Mouse (Mus musculus) forelimb bud, embryonic 11.5 days (tissue): Measurements from ENCODE around the gene Psme2.
A peak's percentile ranks its signal among the peaks of the same experiment; 100 is the strongest.

Experiments used
- DNase-seq: peaks from one replicate; pipeline ENCODE4 v3.0.0-alpha.2; 2012; ENCODE audit warnings: low read depth, low spot score

Gene Psme2

DNA sequence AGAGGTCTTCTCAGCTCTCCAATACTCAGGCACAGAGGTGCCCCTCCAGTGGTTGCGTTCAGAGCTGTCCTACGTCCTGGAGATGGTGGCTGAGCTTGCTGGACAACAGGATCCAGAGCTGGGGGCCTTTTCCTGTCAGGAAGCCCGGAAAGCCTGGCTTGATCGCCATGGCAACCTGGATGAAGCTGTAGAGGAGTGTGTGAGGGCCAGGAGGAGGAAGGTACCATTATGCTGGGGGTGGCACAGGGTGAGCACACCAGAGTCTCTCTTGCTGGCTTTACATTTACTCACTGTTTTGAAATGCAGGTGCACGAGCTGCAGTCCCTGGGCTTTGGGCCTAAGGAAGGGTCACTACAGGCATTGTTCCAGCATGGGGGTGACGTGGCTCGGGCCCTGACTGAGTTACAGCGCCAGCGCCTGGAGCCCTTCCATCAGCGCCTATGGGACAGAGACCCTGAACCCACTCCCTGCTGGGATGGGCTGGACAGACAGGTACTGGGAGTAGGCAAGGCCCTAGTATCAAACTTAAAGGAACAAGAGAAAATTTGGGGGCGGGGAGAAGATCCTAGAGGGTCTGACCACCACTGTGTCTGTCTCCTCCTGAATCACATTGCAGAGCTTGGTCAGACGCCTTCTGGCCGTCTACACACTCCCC is 5.2 kb upstream of the Psme2 start:
- DNase-seq, result no peak

DNA sequence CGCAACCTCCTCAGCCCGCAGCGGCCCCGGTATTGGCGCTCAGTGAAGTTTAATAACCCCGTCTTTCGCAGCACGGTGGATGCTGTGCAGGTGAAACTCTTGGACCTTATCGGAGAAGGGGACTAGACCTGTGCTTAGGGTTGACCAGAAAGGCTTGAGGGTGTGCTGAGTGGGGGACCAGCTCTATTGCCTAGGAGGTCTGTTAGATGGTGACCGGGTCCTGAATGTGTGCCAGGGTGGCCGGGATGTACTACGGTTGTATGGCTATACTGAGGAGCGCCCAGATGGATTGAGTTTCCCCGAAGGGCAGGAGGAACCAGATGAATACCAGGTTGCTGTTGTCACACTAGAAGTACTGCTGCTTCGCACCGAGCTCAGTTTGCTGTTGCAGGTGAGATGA is 1.3 kb upstream of the Psme2 start:
- DNase-seq, result no peak

DNA sequence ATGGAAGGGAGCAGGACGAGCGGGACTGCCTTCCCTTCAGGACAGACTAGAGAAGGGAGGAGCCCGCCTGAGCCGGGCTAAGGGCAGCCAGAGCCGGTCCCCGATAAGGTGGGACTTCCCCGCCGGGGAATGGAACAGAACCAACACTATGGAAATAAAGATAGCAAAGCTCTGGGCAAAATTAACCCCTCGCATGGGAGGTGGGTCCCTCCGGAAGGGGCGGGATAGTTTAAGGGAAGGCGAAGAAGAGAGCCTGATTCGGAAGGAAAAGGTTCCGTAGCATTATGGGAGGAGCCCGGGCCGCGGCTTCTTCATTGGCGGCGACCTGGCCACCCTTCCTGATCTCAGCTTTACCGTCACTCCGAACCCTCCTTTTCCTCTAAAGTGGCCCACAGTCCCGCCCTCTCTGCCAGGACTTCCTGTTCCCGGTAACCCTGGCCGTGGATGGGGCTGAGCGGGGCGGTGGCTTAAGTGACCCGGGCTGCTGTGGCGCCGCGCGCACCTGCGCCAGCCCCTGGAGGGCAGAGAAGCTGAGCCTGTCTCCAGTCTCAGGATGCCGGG is 498 bp upstream of the Psme2 start, which contains the start of gene Rnf31:
Gene Rnf31, plus strand, starts transcription at position 378 of the 561 bp plus-strand sequence.
- peak; percentile 92 for DNase-seq

- DNase-seq, result no peak
Measured at GRCm38 (mm10) chr14:55589771-55590448, 1.0 kb downstream of the Psme2 start.

- DNase-seq, result no peak
Measured at GRCm38 (mm10) chr14:55589271-55589670, 1.6 kb downstream of the Psme2 start.

DNA sequence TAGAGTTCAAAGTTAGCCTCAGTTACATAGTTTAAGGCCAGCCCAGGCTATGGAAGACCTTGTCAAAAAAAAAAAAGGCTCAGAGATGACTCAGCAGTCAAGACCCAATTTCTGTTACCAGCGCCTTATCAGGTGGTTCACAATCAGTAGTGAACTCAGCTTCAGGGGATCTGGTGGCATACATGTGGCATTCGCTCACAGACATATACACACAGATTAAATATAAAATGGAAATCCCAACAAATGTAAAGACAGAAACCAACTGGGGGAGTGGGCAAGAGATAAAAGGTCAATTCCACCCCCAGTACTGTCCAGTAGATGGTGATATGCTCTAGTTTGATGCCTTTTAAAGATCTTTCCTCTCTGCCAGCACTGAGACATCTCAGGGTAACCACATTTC is 4.8 kb downstream of the Psme2 start:
- DNase-seq, result no peak

- DNase-seq, result no peak
Measured at GRCm38 (mm10) chr14:55585566-55585960, 5.3 kb downstream of the Psme2 start.

DNA sequence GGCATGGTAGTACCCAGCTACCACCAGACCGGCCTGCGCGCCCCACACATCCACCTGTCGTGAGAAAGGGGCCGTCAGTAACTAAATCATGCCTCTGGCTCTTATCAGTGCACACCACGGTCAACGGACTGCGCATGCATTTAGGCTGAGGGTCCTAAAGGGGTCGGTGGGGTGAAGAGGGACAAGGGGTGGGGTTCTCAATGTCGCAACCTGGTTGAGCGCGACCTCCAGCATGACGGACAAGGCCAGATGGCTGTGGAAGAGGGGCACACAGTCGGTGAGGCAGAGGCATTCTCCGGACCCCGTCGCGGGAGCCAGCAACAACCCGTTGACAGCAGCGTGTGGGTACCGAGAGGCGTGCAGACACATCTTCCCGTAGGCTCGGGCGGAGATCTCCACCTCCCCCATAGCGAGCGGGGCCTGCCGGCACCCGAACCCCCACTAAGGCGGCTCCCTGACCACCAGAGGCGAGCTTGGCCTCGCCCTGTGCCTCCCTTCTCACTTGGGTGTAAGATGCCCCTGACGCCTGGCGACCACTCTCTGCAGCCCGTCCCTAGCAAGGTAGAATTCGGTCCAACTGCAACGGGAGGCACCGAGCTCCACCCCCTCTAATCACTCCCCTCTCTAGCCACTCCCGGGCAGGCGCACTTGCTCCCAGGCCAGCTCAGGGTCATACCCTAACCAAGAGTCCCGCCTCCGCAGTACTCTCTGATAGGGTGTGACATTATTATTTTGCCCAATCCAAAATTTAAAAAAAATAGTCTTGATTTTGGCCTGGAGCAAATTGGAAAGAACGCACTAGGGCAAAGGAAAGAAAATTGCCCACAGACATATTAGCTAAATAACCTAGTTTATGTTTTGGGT is 6.0 kb downstream of the Psme2 start, which contains the start of gene Emc9:
Gene Emc9, minus strand, starts transcription at position 601 of the 864 bp plus-strand sequence.
- DNase-seq, result peak; percentile 36

DNA sequence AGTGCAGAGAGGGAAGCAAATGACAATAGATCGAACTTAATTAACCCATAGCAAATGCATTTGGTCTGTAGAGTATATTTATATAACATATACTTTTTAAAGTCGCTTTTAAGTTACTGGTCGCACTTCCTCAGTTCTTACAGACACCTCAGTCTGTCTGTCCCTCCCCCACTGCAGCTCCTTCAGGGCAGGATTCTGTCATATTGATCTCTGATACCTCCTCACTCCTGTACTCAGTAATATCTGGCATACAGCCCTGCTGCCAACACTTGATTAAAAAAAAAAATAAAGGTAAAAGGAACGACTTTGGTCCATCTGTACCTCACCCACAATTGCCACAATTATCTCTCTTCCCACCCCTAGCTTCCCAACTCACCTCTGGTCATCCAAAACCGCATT is 6.6 kb downstream of the Psme2 start:
- no peak for DNase-seq

DNA sequence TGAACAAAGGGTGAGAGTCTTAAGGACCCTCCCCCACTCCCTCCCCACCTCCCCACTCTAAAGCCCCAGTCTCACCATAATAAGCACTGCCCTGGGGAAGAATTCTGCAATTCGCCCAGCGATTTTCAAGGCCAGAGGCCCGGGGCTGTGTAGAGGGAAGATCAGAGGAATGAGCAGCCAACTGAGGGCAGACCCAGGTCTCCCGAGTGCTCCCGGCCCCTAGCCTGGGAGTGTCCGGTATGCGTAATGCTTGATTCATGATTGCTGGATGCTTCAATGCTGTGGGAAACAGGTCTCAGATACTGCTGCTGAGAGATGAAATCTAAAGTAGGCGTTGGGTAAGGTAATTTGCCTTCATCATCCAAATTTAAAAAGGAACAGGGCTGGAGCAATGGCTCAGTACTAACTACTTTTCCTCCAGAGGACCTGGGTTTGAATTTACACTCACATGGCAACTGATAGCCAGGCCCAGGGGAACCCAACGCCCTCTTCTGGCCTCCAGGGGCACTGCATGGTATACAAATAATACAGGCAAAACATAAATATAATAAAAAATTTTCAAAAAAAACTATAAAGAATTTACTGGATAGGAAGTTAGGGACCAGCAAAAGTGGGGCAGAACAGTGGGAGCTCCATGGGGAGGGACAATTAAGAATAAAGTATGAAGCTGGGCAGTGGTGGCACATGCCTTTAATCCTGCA is 8.8 kb downstream of the Psme2 start:
- DNase-seq, result no peak

DNA sequence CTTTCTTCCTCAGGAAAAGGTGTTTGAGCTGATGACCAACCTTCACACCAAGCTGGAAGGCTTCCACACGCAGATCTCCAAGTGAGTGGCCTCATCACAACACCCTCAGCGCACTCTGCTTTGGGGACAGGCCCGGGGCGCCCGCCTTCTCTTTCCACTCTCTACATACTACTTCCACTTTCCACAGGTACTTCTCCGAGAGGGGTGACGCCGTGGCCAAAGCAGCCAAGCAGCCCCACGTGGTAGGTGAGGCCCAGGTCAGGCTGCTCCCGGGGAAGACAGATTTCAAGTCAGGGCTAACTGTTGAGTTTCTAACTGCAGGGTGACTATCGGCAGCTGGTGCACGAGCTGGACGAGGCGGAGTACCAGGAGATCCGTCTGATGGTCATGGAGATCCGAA is 10.2 kb downstream of the Psme2 start:
- no peak for DNase-seq

DNA sequence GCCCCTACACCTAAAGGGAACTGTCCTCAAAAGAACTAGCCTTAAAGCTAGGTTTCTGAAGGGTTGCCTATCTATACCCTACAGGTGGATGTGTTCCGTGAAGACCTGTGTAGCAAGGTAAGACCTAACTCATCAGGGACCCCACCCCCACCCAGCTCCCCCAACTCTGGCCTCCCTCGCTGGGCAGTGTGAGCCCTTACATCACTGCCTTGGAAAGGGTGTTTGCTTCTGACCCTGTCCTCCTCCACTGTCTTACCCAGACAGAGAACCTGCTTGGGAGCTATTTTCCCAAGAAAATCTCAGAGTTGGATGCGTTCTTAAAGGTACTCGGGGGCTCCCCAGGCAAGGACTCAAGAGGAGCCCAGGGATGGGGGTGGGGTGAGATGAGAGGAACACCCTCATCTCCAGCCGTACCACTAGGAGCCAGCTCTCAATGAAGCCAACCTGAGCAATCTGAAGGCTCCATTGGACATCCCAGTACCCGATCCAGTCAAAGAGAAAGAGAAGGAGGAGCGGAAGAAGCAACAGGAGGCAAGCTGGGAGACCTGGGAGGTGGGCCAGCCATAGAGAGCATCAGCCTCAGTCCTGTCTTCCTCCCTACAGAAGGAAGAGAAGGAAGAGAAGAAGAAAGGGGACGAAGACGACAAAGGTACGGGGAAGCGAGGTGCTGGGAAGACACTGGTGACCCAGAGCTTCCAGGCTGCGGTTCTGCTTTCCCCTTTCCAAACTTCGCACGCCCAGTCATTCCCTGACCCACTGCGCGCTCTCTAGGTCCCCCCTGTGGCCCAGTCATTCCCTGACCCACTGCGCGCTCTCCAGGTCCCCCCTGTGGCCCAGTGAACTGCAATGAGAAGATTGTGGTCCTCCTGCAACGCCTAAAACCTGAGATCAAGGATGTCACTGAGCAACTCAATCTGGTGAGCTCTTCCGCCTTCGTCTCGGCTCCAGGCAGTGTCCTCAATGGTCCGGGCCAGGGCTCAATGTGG is 11.1 kb downstream of the Psme2 start:
- no peak for DNase-seq

- no peak for DNase-seq
Measured at GRCm38 (mm10) chr14:55578668-55579269, 12.1 kb downstream of the Psme2 start.

DNA sequence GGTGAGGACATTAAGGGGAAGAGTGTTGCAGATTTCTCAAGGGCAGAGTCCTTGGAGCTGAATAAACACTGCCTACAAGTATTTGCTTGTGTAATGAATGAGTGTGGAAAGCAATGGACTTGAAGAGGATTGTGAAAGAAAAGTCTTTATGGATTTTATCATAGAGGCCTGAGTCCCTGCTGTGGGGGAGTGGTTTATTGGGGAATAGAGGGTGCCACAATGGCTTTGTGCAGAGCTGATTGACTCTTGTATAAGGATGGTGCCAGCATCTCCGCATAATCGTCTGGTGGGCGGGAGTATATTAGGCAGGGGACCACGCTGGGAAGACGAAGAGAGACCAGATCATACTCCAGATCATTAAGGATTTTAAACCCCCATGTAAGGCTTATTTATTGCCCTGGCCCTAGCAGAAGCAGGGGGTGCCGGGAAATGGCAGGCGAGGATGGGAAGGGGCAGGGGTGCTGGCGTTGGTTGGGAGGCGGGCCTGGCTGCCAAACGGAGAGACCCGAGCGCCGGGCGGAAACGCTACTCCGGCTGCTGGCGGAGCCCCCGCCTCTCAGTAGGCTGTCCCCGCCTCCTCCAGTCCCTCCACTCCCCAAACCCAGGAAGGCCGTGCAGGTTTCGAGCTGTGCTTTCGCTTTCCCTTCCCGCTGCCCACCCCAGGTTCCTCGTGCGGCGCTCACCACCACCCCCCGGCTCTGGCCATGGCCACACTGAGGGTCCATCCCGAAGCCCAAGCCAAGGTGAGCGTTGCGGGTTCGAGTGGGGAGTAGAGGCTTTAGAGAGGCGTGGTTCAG is 12.8 kb downstream of the Psme2 start, which contains the start of gene Psme1:
Gene Psme1, plus strand, starts transcription at position 253 of the 797 bp plus-strand sequence.
- DNase-seq, result peak; percentile 69

DNA sequence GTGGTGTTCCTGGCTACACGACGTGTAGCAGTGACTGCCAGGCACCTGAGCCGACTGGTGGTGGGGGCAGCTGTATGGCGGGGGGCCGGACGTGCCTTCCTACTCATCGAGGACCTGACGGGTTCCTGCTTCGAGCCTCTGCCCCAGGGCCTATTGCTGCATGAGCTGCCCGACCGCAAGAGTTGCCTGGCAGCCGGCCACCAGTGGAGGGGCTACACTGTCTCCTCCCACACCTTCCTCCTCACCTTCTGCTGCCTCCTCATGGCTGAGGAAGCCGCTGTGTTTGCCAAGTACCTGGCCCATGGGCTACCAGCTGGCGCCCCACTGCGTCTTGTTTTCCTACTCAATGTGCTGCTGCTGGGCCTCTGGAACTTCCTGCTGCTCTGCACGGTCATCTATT is 14.5 kb downstream of the Psme2 start:
- no peak for DNase-seq

GRCm38 (mm10) chr14:55575711-55576110 is 15.2 kb downstream of the Psme2 start:
- no peak for DNase-seq

DNA sequence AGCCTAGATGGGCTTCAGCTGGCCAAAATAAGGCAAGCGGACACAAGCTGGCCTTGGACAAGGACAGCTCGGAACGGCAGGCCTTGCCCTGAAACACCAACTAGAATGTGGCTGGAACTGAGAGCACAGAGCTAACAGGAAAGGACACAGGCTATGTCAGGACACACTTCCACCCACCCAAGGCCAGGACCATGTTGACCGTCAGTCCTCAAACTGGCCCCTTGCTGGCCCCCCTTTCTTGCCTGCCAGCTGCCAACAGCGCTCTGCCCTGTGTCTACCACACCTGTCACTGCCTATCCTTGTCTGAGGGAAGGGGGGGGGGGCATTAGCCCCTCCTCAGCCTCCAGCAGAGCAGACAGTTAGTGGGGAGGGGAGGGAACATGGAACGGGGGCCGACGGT is 15.6 kb downstream of the Psme2 start, which contains the start of gene Fitm1:
Gene Fitm1, plus strand, starts transcription at position 316 of the 400 bp plus-strand sequence.
- no peak for DNase-seq

DNA sequence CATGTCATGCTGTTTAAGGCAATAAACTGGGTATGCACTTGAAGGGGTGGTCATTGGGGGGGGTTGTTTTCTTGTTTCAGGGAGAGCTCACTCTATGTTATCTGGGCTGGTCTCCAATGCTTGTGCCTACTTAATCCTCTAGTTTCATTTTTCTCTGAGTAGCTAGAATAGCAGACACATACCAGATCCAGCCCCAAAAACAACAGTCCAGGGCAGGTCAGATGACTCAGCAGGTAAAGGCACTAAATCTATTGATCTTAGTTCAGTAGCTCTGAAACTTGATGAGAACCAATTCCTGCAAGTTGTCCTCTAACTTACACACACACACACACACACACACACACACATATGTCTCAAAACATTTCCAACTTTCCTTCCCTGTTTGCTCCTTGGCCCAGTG is 19.2 kb downstream of the Psme2 start:
- DNase-seq, result no peak

DNA sequence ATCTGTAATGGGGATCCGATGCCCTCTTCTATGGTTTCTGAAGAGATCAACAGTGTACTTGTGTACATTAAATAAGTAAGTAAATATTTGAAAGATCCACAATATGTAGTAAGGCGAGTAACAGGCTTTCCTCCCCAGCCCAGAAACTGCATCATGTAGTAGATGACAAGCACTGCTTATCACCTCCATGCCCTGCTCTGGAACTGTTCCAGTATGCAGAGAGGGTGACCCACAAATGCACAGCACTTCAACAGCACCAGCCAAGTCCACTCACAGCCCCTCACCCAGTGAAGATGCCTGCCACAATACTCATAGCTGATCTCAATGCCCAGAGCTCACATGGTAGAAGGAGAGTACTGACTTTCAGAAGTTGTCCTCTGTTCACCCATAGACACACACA is 20.3 kb downstream of the Psme2 start:
- DNase-seq, result no peak
